Mouse (Mus musculus) heart, embryonic 11.5 days (tissue): ENCODE results near the gene Tas2r115. TPM values are rescaled to one million over a fixed set of nuclear protein-coding genes. Genes with fewer than 3 reads are reported as not detected.

Source experiments
- polyA plus RNA-seq: library from polyadenylated mRNA; unstranded; fragments of >200 nt; fragmentation: Nextera tagmentation; extraction: Ambion mirVana; gene quantifications from 2 replicates; pipeline ENCODE4 v1.2.1, GENCODE M21; 2014

Gene Tas2r115
- polyA plus RNA-seq, 1 experiment from 2014 or later = not detected

Other genes starting within 250 kb of the Tas2r115 start
- not detected in 2 replicates for gene Prh1, start 168.2 kb downstream of the Tas2r115 start, polyA plus RNA-seq
- not detected in 2 replicates for gene Prp2, start 142.1 kb downstream of the Tas2r115 start, polyA plus RNA-seq
- gene A630073D07Rik, start 86.5 kb downstream of the Tas2r115 start, polyA plus RNA-seq = not detected in 2 replicates
- gene Tas2r120, start 81.1 kb downstream of the Tas2r115 start, polyA plus RNA-seq = not detected in 2 replicates
- not detected in 2 replicates for gene Tas2r121, start 37.0 kb downstream of the Tas2r115 start, polyA plus RNA-seq
- not detected in 2 replicates for gene Tas2r122, start 26.1 kb downstream of the Tas2r115 start, polyA plus RNA-seq
- not detected in 2 replicates for gene Tas2r124, start 16.7 kb upstream of the Tas2r115 start, polyA plus RNA-seq
- gene Tas2r102, start 24.1 kb upstream of the Tas2r115 start, polyA plus RNA-seq = not detected in 2 replicates
- not detected in 2 replicates for gene Tas2r136, start 40.1 kb upstream of the Tas2r115 start, polyA plus RNA-seq
- gene Tas2r117, start 64.8 kb upstream of the Tas2r115 start, polyA plus RNA-seq = not detected in 2 replicates
- not detected in 2 replicates for gene Tas2r123, start 109.1 kb upstream of the Tas2r115 start, polyA plus RNA-seq
- gene Tas2r116, start 117.4 kb upstream of the Tas2r115 start, polyA plus RNA-seq = not detected in 2 replicates
- gene Tas2r110, start 130.0 kb upstream of the Tas2r115 start, polyA plus RNA-seq = not detected in 2 replicates
- not detected in 2 replicates for gene Tas2r113, start 155.0 kb upstream of the Tas2r115 start, polyA plus RNA-seq
- gene Tas2r125, start 171.6 kb upstream of the Tas2r115 start, polyA plus RNA-seq = not detected in 2 replicates
- not detected in 2 replicates for gene Tas2r129, start 213.1 kb upstream of the Tas2r115 start, polyA plus RNA-seq
- not detected in 2 replicates for gene Tas2r131, start 219.9 kb upstream of the Tas2r115 start, polyA plus RNA-seq
- not detected in 2 replicates for gene Tas2r109, start 242.9 kb upstream of the Tas2r115 start, polyA plus RNA-seq